Mouse (Mus musculus) c-Kit-positive CD71-negative TER-119-negative erythroid progenitor cells, embryonic 14.5 days (primary cell): Measurements from ENCODE around the gene Tmem238.

Experiments
- DNase-seq: peaks from one replicate; pipeline ENCODE4 v3.0.0-alpha.2; 2013; ENCODE audit warnings: low read depth

Gene Tmem238

GRCm38 (mm10) chr7:4746326-4746980 lies 43.0 kb downstream of the Tmem238 start:
- no peak for DNase-seq

- DNase-seq, result no peak
These were observed 44.6 kb downstream of the Tmem238 start for GRCm38 (mm10) chr7:4744886-4745285.

- no peak for DNase-seq
These were observed 46.1 kb downstream of the Tmem238 start for GRCm38 (mm10) chr7:4743354-4743753.

GRCm38 (mm10) chr7:4742482-4742819 lies 47.0 kb downstream of the Tmem238 start:
- no peak for DNase-seq

GRCm38 (mm10) chr7:4741672-4742481 lies 47.6 kb downstream of the Tmem238 start:
- no peak for DNase-seq

- no peak for DNase-seq
These were observed 48.3 kb downstream of the Tmem238 start for GRCm38 (mm10) chr7:4741151-4741550.

GRCm38 (mm10) chr7:4740309-4740727 lies 49.1 kb downstream of the Tmem238 start:
- no peak for DNase-seq

GRCm38 (mm10) chr7:4739544-4740275 lies 49.7 kb downstream of the Tmem238 start, which contains the start of gene Kmt5c:
Kmt5c (plus strand) TSS chr7:4740115.
- DNase-seq, result peak; percentile 99

- DNase-seq, result no peak
These were observed 50.4 kb downstream of the Tmem238 start for GRCm38 (mm10) chr7:4739041-4739543.
